Mouse (Mus musculus) erythroblast, embryonic 14.5 days (primary cell): ENCODE results near the gene Fosl1. TPM values are rescaled to one million over a fixed set of nuclear protein-coding genes. Genes with fewer than 3 reads are reported as not detected.
"Not testable (repeated sequence)": the region's sequence is repeated elsewhere in the genome, so short reads cannot be mapped to it uniquely, and the experiment has no call there.

Experiments
- H3K27me3 ChIP-seq: 2 replicates; pipeline ENCODE4 v1.6.1; 2012; ENCODE audit warnings: inconsistent platforms; ENCODE audit not compliant: control insufficient read depth
- H3K36me3 ChIP-seq: 2 replicates; pipeline ENCODE4 v1.6.1; 2012; ENCODE audit warnings: mild to moderate bottlenecking, inconsistent platforms; ENCODE audit not compliant: control insufficient read depth
- H3K4me1 ChIP-seq: 2 replicates; pipeline ENCODE4 v1.6.1; 2012; ENCODE audit warnings: inconsistent platforms; ENCODE audit not compliant: control insufficient read depth
- H3K4me3 ChIP-seq: replicated peaks from 2 replicates; pipeline ENCODE3; 2012; ENCODE audit warnings: moderate library complexity, mild to moderate bottlenecking, inconsistent platforms
- H3K9me3 ChIP-seq: 2 replicates; pipeline ENCODE4 v1.6.1; 2012; ENCODE audit warnings: low read length, inconsistent platforms, mixed read lengths; ENCODE audit not compliant: control insufficient read depth
- GATA1 ChIP-seq: IDR thresholded peaks from 2 replicates; pipeline ENCODE4 v1.6.1; 2012; ENCODE audit warnings: low read length, inconsistent platforms, mixed read lengths
- TAL1 ChIP-seq: IDR thresholded peaks from 3 replicates; pipeline ENCODE4 v1.6.1; 2012; ENCODE audit warnings: low read length, inconsistent platforms, mixed read lengths
- polyA plus RNA-seq: library from polyadenylated mRNA; stranded (reverse); fragments of >175 nt; gene quantifications from 2 replicates; pipeline ENCODE4 v1.2.3, GENCODE M21; 2012

The Fosl1 gene
- polyA plus RNA-seq, result 0.12 and 0.18 TPM in 2 replicates

GRCm38 (mm10) chr19:5447515-5448353 lies at the start of gene Fosl1:
TSS of gene Fosl1 (plus strand) at chr19:5447547.
- Histone ChIP-seq H3K4me3 (peak within 1 kb of the TSS; percentile 61), H3K4me1 (peaks cover 22% of the 10 kb centered on the region), H3K36me3 (no peaks in the 10 kb centered on the region), H3K9me3 (peaks cover 9% of the 10 kb centered on the region), H3K27me3 (peaks cover 72% of the 10 kb centered on the region)
- no peak for TF ChIP-seq GATA1
- no peak for TF ChIP-seq TAL1

GRCm38 (mm10) chr19:5401073-5401472 lies 46.3 kb upstream of the Fosl1 start:
- not testable (repeated sequence) for H3K27me3 ChIP-seq, H3K36me3 ChIP-seq, H3K4me1 ChIP-seq, H3K4me3 ChIP-seq, H3K9me3 ChIP-seq

GRCm38 (mm10) chr19:5402293-5402692 lies 45.1 kb upstream of the Fosl1 start, which contains the start of gene Tsga10ip:
TSS of gene Tsga10ip (minus strand) at chr19:5402526.
- H3K4me3 ChIP-seq, result no peak within 1 kb of the TSS

GRCm38 (mm10) chr19:5405924-5406323 lies 41.4 kb upstream of the Fosl1 start:
- Histone ChIP-seq H3K36me3 (no peaks in the 10 kb centered on the region), H3K4me1 (peaks cover 2% of the 10 kb centered on the region; the same call in 1 of the 2 replicates), H3K27me3 (no peaks in the 10 kb centered on the region), H3K9me3 (no peaks in the 10 kb centered on the region), H3K4me3 (peak overlapping the region; percentile 26)
- TF ChIP-seq TAL1 (no peak), GATA1 (no peak)

More at GRCm38 (mm10) chr19:5402293-5402692, 45.1 kb upstream of the Fosl1 start, which contains the start of gene Tsga10ip:
- Histone ChIP-seq H3K9me3 (no peaks in the 10 kb centered on the region), H3K4me1 (no peaks in the 10 kb centered on the region; the same call in 1 of the 2 replicates), H3K27me3 (no peaks in the 10 kb centered on the region), H3K36me3 (no peaks in the 10 kb centered on the region)
- TF ChIP-seq GATA1, result no peak

GRCm38 (mm10) chr19:5406531-5407126 lies 40.7 kb upstream of the Fosl1 start:
- not testable (repeated sequence) for H3K4me1 ChIP-seq, H3K36me3 ChIP-seq, H3K9me3 ChIP-seq, H3K27me3 ChIP-seq
- peak overlapping the region; percentile 47 for H3K4me3 ChIP-seq

GRCm38 (mm10) chr19:5407133-5407532 lies 40.2 kb upstream of the Fosl1 start:
- no peak for TF ChIP-seq TAL1
- TF ChIP-seq GATA1, result no peak
- peaks cover 2% of the 10 kb centered on the region; the same call in 1 of the 2 replicates for H3K4me1 ChIP-seq
- no peaks in the 10 kb centered on the region for H3K36me3 ChIP-seq
- H3K4me3 ChIP-seq, result peak overlapping the region; percentile 47
- no peaks in the 10 kb centered on the region for H3K9me3 ChIP-seq
- no peaks in the 10 kb centered on the region for H3K27me3 ChIP-seq

GRCm38 (mm10) chr19:5408057-5409001 lies 39.0 kb upstream of the Fosl1 start:
- Histone ChIP-seq H3K4me1 (peaks cover 2% of the 10 kb centered on the region; the same call in 1 of the 2 replicates), H3K4me3 (no peak overlapping the region), H3K27me3 (no peaks in the 10 kb centered on the region), H3K9me3 (no peaks in the 10 kb centered on the region), H3K36me3 (no peaks in the 10 kb centered on the region)
- TF ChIP-seq GATA1, result no peak
- no peak for TF ChIP-seq TAL1

- no peaks in the 10 kb centered on the region for H3K36me3 ChIP-seq
- H3K4me1 ChIP-seq, result peaks cover 2% of the 10 kb centered on the region; the same call in 1 of the 2 replicates
- TF ChIP-seq GATA1, result no peak
- TF ChIP-seq TAL1, result no peak
- H3K9me3 ChIP-seq, result no peaks in the 10 kb centered on the region
- no peaks in the 10 kb centered on the region for H3K27me3 ChIP-seq
- no peak overlapping the region for H3K4me3 ChIP-seq
Measured at GRCm38 (mm10) chr19:5409068-5409467, 38.3 kb upstream of the Fosl1 start.

- no peaks in the 10 kb centered on the region for H3K36me3 ChIP-seq
- no peak overlapping the region for H3K4me3 ChIP-seq
- TF ChIP-seq GATA1, result no peak
- TF ChIP-seq TAL1, result no peak
- H3K4me1 ChIP-seq, result peaks cover 7% of the 10 kb centered on the region
- H3K9me3 ChIP-seq, result no peaks in the 10 kb centered on the region
- H3K27me3 ChIP-seq, result no peaks in the 10 kb centered on the region
Measured at GRCm38 (mm10) chr19:5410641-5411040, 36.7 kb upstream of the Fosl1 start.
